Mouse (Mus musculus) left cerebral cortex, adult 2 months (tissue): ENCODE measurements around the gene Tet1. TPM values are rescaled to one million over a fixed set of nuclear protein-coding genes. Genes with fewer than 3 reads are reported as not detected.
"Not testable (repeated sequence)": the region's sequence is repeated elsewhere in the genome, so short reads cannot be mapped to it uniquely, and the experiment has no call there.

ENCODE experiments used
- DNase-seq, 2 experiments: peaks; one replicate each; pipeline ENCODE4 v3.0.0; 2021 to 2022; ENCODE audit warnings: low spot score in 2 of 2, mixed read lengths in 1 of 2; ENCODE audit errors: extremely low spot score in 1 of 2
- H3K27ac ChIP-seq: fragments of 200-600 bp; 2 replicates; pipeline ENCODE4 v1.8.1; 2022
- H3K4me3 ChIP-seq: fragments of 200-600 bp; 2 replicates; pipeline ENCODE4 v1.8.1; 2022
- CTCF ChIP-seq: fragments of 200-600 bp; IDR thresholded peaks from 2 replicates; pipeline ENCODE4 v1.8.1; 2022; ENCODE audit warnings: antibody characterized with exemption, mild to moderate bottlenecking, moderate library complexity
- intact Hi-C: fragments of 180-260 bp; cut with DNase I; formaldehyde crosslinking; loops from one replicate; pipeline ENCODE4 v1.15.1; 2025
- total RNA-seq, 2 experiments: library from RNA; stranded (reverse); gene quantifications; 2 replicates each; pipeline ENCODE4 v1.2.3; 2021

Tet1 gene
- total RNA-seq, 2 experiments from 2014 or later, result 14.4 to 15.4 TPM

DNA sequence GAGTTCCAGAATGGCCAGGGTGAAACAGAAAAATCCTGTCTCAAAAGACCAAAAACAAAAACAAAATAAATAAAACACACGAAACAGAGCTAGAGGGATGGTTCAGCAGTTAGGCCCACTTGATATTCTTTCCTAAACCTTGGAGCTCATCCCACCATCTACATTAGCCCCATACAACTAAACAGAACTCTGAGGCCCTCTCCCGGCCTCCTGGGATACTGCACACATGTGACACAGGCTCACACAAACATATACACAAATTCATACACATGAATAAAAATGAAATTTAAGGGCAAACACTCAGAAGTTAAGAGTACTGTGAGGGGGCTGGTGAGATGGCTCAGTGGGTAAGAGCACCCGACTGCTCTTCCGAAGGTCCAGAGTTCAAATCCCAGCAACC, 114.6 kb downstream of the Tet1 start:
- Histone ChIP-seq H3K4me3 (no peak overlapping the region), H3K27ac (no peak overlapping the region)
- no peak for DNase-seq
- intact Hi-C loops, result loop anchor here (5.0 kb wide), 1 partner anchor 128 kb away; the partner anchor contains the start of gene Slc25a16
- TF ChIP-seq CTCF, result no peak

DNA sequence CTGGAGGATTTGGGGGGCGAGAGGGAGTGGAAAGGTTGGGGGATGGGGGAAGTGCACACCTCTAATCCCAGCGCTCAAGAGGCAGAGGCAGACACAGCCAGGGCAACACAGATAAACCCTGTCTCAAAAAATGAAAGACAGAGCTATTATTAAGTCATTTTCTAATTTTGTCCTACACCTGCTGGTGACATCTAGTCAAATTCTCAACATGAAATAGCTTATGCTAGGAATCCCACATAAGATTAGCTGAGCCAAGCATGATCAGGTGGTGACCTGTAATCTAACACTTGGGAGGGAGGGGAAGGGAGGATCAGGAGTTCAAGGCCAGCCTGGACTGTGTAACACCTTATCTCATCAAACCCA, 115.7 kb downstream of the Tet1 start:
- TF ChIP-seq CTCF, result no peak
- DNase-seq, result no peak
- Histone ChIP-seq H3K27ac (peak overlapping the region; percentile 91), H3K4me3 (peak overlapping the region; percentile 77)
- intact Hi-C loops, result loop anchor here (2.0 to 5.0 kb wide), 2 partner anchors 129 to 142 kb away; partner anchors contain the start of genes Ddx50 and Slc25a16

DNA sequence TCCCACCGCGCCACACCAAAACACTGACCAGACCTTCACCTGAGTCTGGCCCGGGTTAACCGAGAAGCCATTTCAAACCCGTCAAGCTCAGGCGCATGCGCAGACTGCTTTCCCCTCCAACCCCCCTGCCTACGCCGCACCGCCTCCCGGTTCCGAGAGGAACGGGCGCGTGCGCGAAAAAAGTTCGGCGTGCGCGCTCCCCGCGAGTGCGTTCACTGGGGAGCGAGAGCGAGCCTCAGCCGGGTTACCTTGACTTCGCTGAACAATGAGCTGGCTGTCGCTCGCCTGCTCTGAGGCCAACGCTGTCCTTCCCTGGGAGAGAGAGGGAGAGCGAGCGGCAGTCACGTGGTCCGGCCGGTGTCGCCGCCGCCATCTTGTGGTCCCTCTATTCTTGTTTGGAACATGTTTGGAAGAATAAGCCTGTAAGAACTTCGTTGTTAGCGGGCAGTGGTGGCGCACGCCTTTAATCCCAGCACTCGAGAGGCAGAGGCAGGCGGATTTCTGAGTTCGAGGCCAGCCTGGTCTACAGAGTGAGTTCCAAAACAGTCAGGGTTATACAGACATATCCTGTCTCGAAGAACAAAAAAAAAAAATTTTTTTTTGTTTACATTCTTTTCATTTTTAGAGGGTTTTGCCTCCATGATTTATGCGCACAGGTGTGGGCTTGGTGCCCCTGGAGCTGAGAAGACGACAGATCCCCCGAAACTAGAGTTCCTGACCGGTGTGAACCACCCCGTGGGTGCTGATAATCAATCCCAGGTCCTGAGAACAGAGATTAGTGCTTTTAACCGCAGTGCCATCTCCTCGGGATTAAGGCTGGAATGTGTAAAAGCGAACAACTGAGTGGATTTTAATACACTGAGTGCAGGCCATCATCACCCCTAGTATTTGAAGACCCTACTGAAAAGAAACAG, 116.4 kb downstream of the Tet1 start, which contains the start of gene Ccar1:
Gene Ccar1 (minus strand): TSS at position 110 of the 914 bp plus-strand sequence.
- Histone ChIP-seq H3K27ac (peak within 1 kb of the TSS; percentile 91), H3K4me3 (peak within 1 kb of the TSS; percentile 77)
- TF ChIP-seq CTCF, result no peak; the same call in 1 of the 2 replicates
- intact Hi-C loops, result loop anchor here (1.0 to 5.0 kb wide), 3 partner anchors 73 to 142 kb away; partner anchors contain the start of genes Ddx50 and Slc25a16
- peak; percentile 98 to 99 for DNase-seq

DNA sequence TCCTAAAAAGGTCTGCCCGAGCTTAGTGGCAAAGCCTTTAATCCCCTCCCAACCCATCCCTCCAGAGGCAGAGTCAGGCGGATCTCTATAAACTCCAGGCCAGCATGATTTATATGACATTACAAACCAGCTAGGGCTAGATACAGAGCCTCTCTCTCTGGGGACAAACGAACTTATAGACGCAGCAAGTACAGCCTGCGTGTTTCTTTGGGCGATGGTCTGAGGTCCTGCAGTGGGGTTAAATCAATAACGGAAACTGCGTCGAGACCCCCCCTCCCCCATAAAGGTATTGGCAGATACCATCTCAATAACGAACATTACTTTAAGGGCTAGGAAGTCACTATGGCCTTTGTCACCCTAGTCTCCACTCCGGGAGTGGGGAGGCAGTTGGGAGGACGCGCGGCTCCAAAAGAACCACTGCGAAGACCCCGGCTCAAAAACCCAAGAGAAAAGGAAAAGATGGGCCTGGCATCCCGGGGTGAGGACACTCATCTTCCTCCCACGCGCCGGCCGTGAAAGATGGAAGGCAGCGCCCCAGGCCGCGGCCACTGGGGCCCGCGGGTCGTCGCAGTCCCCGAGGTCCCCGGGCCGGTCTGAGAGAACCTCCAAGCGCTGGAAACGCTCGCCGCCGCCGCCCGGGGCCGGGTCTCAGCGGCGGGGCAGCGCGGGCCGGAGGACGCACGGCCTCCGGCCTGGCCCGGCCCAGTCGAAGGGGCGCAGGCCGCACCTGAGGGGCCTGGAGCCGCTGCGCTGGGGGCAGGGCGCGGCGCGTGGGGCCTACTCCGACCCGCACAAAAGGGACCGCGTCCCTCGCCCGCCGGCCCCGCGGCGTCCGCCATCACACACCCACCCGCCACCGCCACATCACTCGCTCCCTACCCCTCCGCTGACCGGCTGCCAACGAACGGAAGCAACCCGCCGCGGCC, 117.3 kb downstream of the Tet1 start:
- Histone ChIP-seq H3K4me3 (peak overlapping the region; percentile 77), H3K27ac (peak overlapping the region; percentile 91)
- intact Hi-C loops, result loop anchor here (1.0 to 5.0 kb wide), 3 partner anchors 74 to 141 kb away; partner anchors contain the start of genes Ddx50 and Slc25a16
- no peak for TF ChIP-seq CTCF
- peak; percentile 25 to 49 for DNase-seq

DNA sequence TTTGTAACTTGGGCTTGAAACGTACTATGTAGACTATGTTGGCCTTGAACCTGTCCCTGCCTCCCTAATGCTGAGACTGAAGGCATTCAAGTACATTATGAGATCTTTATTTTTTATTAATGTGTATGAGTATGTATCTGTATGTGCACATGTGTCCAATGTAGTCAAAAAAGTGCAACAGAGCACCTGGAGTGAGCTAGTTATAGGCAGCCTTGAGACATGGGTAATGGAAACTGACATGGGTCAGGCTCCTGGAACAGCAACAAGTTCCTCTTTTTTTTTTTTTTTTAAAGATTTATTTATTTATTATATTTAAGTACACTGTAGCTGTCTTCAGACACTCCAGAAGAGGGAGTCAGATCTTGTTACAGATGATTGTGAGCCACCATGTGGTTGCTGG, 127.0 kb downstream of the Tet1 start:
- intact Hi-C loops, H3K27ac ChIP-seq, DNase-seq: not testable (repeated sequence)

More for the DNA sequence above, 127.0 kb downstream of the Tet1 start:
- H3K4me3 ChIP-seq, result not testable (repeated sequence)

Other genes with a start within 250 kb of the Tet1 start
- 1 to 10 TPM; 4.2 to 5.8 TPM for gene Stox1, start 182.9 kb downstream of the Tet1 start, total RNA-seq
- 10 to 100 TPM; 48.7 to 59.2 TPM for gene Ccar1, start 116.7 kb downstream of the Tet1 start, total RNA-seq
- gene Slc25a16, start 11.6 kb upstream of the Tet1 start, total RNA-seq, result 10 to 100 TPM; 36.4 to 38.5 TPM
- gene Dna2, start 38.0 kb upstream of the Tet1 start, total RNA-seq, result 1 to 10 TPM in 1 of 2 experiments, under 1 TPM in 1; 0.91 to 1.9 TPM
- 10 to 100 TPM; 91.8 to 97.3 TPM for gene Rufy2, start 71.2 kb upstream of the Tet1 start, total RNA-seq
- gene Hnrnph3, start 115.2 kb upstream of the Tet1 start, total RNA-seq, result 10 to 100 TPM; 51.7 to 56.9 TPM
- 1 to 10 TPM; 2.7 to 3.3 TPM for gene Pbld2, start 115.3 kb upstream of the Tet1 start, total RNA-seq
- gene Pbld1, start 151.2 kb upstream of the Tet1 start, total RNA-seq, result under 1 TPM; 0.23 to 0.66 TPM
- 1 to 10 TPM; 3.3 to 3.4 TPM for gene Atoh7, start 190.7 kb upstream of the Tet1 start, total RNA-seq